Mouse (Mus musculus) lung, postnatal 25 days (tissue): ENCODE measurements at regions not wholly inside any gene's neighbourhood (a gene's known extent, or its start where the extent isn't known, plus 50 kb on each side); places are given as distances from the start of the nearest gene placed in this dataset.
A peak's percentile ranks its signal among the peaks of the same experiment; 100 is the strongest.

Experiments
- DNase-seq: peaks from one replicate; pipeline ENCODE4 v3.0.0; 2022; ENCODE audit warnings: low spot score

GRCm38 (mm10) chr2:51327081-51327480 lies 178.2 kb upstream of the Rnd3 start:
- DNase-seq, result no peak

- no peak for DNase-seq
These were observed 172.8 kb upstream of the Rnd3 start for GRCm38 (mm10) chr2:51321676-51322075.

GRCm38 (mm10) chr2:51316452-51316851 lies 167.5 kb upstream of the Rnd3 start:
- no peak for DNase-seq

GRCm38 (mm10) chr2:51313414-51313813 lies 164.5 kb upstream of the Rnd3 start:
- DNase-seq, result no peak

GRCm38 (mm10) chr2:51306257-51306656 lies 157.3 kb upstream of the Rnd3 start:
- no peak for DNase-seq

GRCm38 (mm10) chr2:51305411-51305810 lies 156.5 kb upstream of the Rnd3 start:
- DNase-seq, result peak; percentile 51

- no peak for DNase-seq
These were observed 155.8 kb upstream of the Rnd3 start for GRCm38 (mm10) chr2:51304694-51305093.

GRCm38 (mm10) chr2:51290659-51291260 lies 141.8 kb upstream of the Rnd3 start:
- no peak for DNase-seq

- DNase-seq, result no peak
These were observed 139.8 kb upstream of the Rnd3 start for GRCm38 (mm10) chr2:51288678-51289077.

GRCm38 (mm10) chr2:51285632-51286031 lies 136.7 kb upstream of the Rnd3 start:
- no peak for DNase-seq

- DNase-seq, result no peak
These were observed 135.9 kb upstream of the Rnd3 start for GRCm38 (mm10) chr2:51284781-51285225.

GRCm38 (mm10) chr2:51279396-51280045 lies 130.6 kb upstream of the Rnd3 start:
- DNase-seq, result no peak

- DNase-seq, result no peak
These were observed 129.9 kb upstream of the Rnd3 start for GRCm38 (mm10) chr2:51278824-51279223.

GRCm38 (mm10) chr2:51278356-51278755 lies 129.4 kb upstream of the Rnd3 start:
- no peak for DNase-seq

- DNase-seq, result no peak
These were observed 127.7 kb upstream of the Rnd3 start for GRCm38 (mm10) chr2:51276591-51276990.

- DNase-seq, result no peak
These were observed 124.4 kb upstream of the Rnd3 start for GRCm38 (mm10) chr2:51273300-51273699.

- peak; percentile 1 for DNase-seq
These were observed 119.6 kb upstream of the Rnd3 start for GRCm38 (mm10) chr2:51268532-51268931.

- DNase-seq, result no peak
These were observed 118.8 kb upstream of the Rnd3 start for GRCm38 (mm10) chr2:51267662-51268061.

- no peak for DNase-seq
These were observed 113.6 kb upstream of the Rnd3 start for GRCm38 (mm10) chr2:51262506-51262905.

GRCm38 (mm10) chr2:51250798-51251197 lies 101.9 kb upstream of the Rnd3 start:
- DNase-seq, result no peak

GRCm38 (mm10) chr2:51241573-51241972 lies 92.7 kb upstream of the Rnd3 start:
- DNase-seq, result no peak

GRCm38 (mm10) chr2:51240000-51240399 lies 91.1 kb upstream of the Rnd3 start:
- DNase-seq, result no peak

GRCm38 (mm10) chr2:51238992-51239391 lies 90.1 kb upstream of the Rnd3 start:
- no peak for DNase-seq
